Mouse (Mus musculus): ENCODE results near the gene Arid1b.

- TF ChIP-seq CTCF (IDR thresholded peaks at IDR 0.05; ENCODE audit: low read depth, low read length) (no peak), GATA1 (IDR thresholded peaks at IDR 0.05; ENCODE audit: borderline replicate concordance, low read length) (no peak), TAL1 (conservative IDR thresholded peaks at IDR 0.05; ENCODE audit: low read depth, low read length) (no peak), GATA2 (IDR thresholded peaks at IDR 0.05; ENCODE audit: borderline replicate concordance, low read depth, low read length) (no peak)
Observed at GRCm38 (mm10) chr17:5088822-5089221, 94.7 kb downstream of the Arid1b start.
